9 mouse cellular contexts compared by ENCODE assay signal in the genomic region with DNA sequence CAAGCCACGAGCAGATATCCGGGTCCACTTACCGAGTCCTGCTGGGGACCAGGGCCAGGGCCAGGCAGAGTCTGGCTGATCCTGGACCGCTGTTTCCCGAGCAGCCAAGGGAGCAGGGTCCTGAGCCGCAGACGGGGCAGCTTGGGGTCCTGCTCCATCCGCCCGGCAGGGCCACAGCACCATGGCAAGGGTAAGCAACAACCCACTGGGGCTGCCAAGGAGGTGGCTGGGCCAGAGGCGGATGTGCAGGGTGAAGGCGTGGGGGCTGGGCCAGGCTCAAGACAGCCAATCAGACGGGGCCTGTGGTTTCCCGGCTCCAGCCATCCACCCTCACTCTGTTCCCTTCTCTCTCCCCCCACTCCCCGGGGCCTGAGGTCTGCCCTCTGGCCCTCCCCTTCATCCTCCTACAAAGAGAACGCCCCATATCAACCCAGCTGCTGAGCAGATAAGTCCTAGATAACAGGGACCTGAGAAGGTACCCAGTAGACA. TPM values are rescaled to one million over a fixed set of nuclear protein-coding genes. Genes with fewer than 3 reads are reported as not detected.
DNase-seq lines count a peak whose midpoint lies in the region; ATAC-seq lines count a peak whose summit lies in the region.
"Had no signal": no experiment of that assay in that cellular context is flagged by ENCODE, and none has a peak within 500 bp of the region (broad histone marks: within the 10 kb centered on the region; RNA-seq: fewer than 3 reads in every experiment).

No protein-coding gene starts in this region.

- H3K27me3 ChIP-seq in forebrain, embryonic 15.5 days: no peaks in the 10 kb centered on the region
- H3K27me3 ChIP-seq: midbrain, embryonic 12.5 days had no signal

- no peak overlapping the region for H3K4me2 ChIP-seq in forebrain, embryonic 15.5 days (replicated peaks)
- H3K4me2 ChIP-seq: midbrain, embryonic 12.5 days had no signal

- no peaks in the 10 kb centered on the region for H3K4me1 ChIP-seq in forebrain, embryonic 15.5 days
- H3K4me1 ChIP-seq: midbrain, embryonic 12.5 days had no signal

- WGBS in forebrain, embryonic 15.5 days: 70% methylated on average over 15 of the region's 15 CpGs

- no peak overlapping the region for H3K4me3 ChIP-seq in forebrain, embryonic 15.5 days
- H3K4me3 ChIP-seq: midbrain, embryonic 12.5 days had no signal

- DNase-seq in adrenal gland, adult 2 months: peak; percentile 41
- no peak for DNase-seq in adrenal gland, adult 8-10 months
- DNase-seq in A20 (ENCODE audit: low read depth, low spot score) (peak; percentile 88), liver (peak; percentile 89)
- peak; percentile 77 for DNase-seq in naive thymus-derived CD4-positive, alpha-beta T cell, adult 2 months (ENCODE audit: low read depth)
- no peak for DNase-seq in urinary bladder, postnatal 10 days (ENCODE audit: low spot score)

- no peaks in the 10 kb centered on the region for H3K9me3 ChIP-seq in forebrain, embryonic 15.5 days
- H3K9me3 ChIP-seq: midbrain, embryonic 12.5 days had no signal

- no peaks in the 10 kb centered on the region for H3K36me3 ChIP-seq in forebrain, embryonic 15.5 days
- H3K36me3 ChIP-seq: midbrain, embryonic 12.5 days had no signal

- no peak overlapping the region for H3K27ac ChIP-seq in forebrain, embryonic 15.5 days (replicated peaks)
- H3K27ac ChIP-seq: midbrain, embryonic 12.5 days had no signal

- ATAC-seq in erythroblast, adult 5-6 weeks (replicated peaks; ENCODE audit: low FRiP score, poor library complexity, severe bottlenecking): peak; percentile 71
- no peak for ATAC-seq in forebrain, embryonic 15.5 days (replicated peaks)

- H3K9ac ChIP-seq in forebrain, embryonic 15.5 days (replicated peaks): no peak overlapping the region
- H3K9ac ChIP-seq: midbrain, embryonic 12.5 days had no signal

RNA-seq across cellular contexts. Expression of gene Rps6ka1, which starts 14.7 kb away (rescaled TPM):
- total RNA-seq in adrenal gland, adult 2 months (2021): 10 to 100 TPM; 12.2 to 16.6 TPM
- 19.3 and 20.6 TPM in 2 replicates for polyA plus RNA-seq in adrenal gland, adult 2 months (2012; rRNA removed)
- total RNA-seq in adrenal gland, adult 8-10 months (2022): 10 to 100 TPM; 16.4 to 25.7 (median 22.8) TPM
- 40.0 and 40.1 TPM in 2 replicates for total RNA-seq in erythroblast, adult 5-6 weeks (2015; ENCODE audit: low replicate concordance)
- total RNA-seq in erythroblast, adult 5-6 weeks (2017; ENCODE audit: low replicate concordance): 67.2 and 89.1 TPM in 2 replicates
- polyA plus RNA-seq in forebrain, embryonic 15.5 days (2015; fragmentation: Nextera tagmentation; extraction: Ambion mirVana): 15.6 and 16.5 TPM in 2 replicates

Comparison
In these comparisons a context has a peak if more than half of its experiments do, and no peak if none do; other contexts are left out.
1. DNase-seq: peak in adrenal gland, adult 2 months (single experiment), A20 (single experiment), liver (single experiment) and naive thymus-derived CD4-positive, alpha-beta T cell, adult 2 months (single experiment); none in adrenal gland, adult 8-10 months (single experiment) and urinary bladder, postnatal 10 days (single experiment).